Mouse (Mus musculus) cerebellum, postnatal 14 days (tissue): ENCODE measurements around the gene Abcg1.

Source experiments
- DNase-seq, 2 experiments: peaks; one replicate each; pipeline ENCODE4 v3.0.0; 2021; ENCODE audit warnings: mixed read lengths in 2 of 2

Gene Abcg1

GRCm38 (mm10) chr17:31079078-31079840 is 21.8 kb downstream of the Abcg1 start:
- DNase-seq: no peak

- no peak for DNase-seq
Measured at GRCm38 (mm10) chr17:31082296-31083078, 25.0 kb downstream of the Abcg1 start.

GRCm38 (mm10) chr17:31085519-31085918 is 28.0 kb downstream of the Abcg1 start:
- no peak for DNase-seq

- DNase-seq: peak; percentile 80 to 81
Measured at GRCm38 (mm10) chr17:31086196-31086595, 28.7 kb downstream of the Abcg1 start.

- no peak for DNase-seq
Measured at GRCm38 (mm10) chr17:31088711-31089110, 31.2 kb downstream of the Abcg1 start.

- no peak for DNase-seq
Measured at GRCm38 (mm10) chr17:31089848-31090247, 32.4 kb downstream of the Abcg1 start.

GRCm38 (mm10) chr17:31091023-31091735 is 33.7 kb downstream of the Abcg1 start:
- DNase-seq: no peak

GRCm38 (mm10) chr17:31094781-31095180 is 37.3 kb downstream of the Abcg1 start:
- DNase-seq: no peak

GRCm38 (mm10) chr17:31095570-31095969 is 38.1 kb downstream of the Abcg1 start:
- DNase-seq: no peak

- no peak for DNase-seq
Measured at GRCm38 (mm10) chr17:31096893-31097292, 39.4 kb downstream of the Abcg1 start.

- DNase-seq: no peak
Measured at GRCm38 (mm10) chr17:31098788-31099187, 41.3 kb downstream of the Abcg1 start.

GRCm38 (mm10) chr17:31103007-31103570 is 45.6 kb downstream of the Abcg1 start:
- DNase-seq: no peak

GRCm38 (mm10) chr17:31103823-31104222 is 46.3 kb downstream of the Abcg1 start:
- no peak for DNase-seq

- no peak for DNase-seq
Measured at GRCm38 (mm10) chr17:31108388-31108787, 50.9 kb downstream of the Abcg1 start.

GRCm38 (mm10) chr17:31113191-31113856 is 55.8 kb downstream of the Abcg1 start:
- no peak for DNase-seq

GRCm38 (mm10) chr17:31116063-31116462 is 58.6 kb downstream of the Abcg1 start:
- DNase-seq: no peak

- DNase-seq: no peak
Measured at GRCm38 (mm10) chr17:31117946-31118345, 60.5 kb downstream of the Abcg1 start.

GRCm38 (mm10) chr17:31119429-31119828 is 62.0 kb downstream of the Abcg1 start:
- DNase-seq: peak; percentile 91 to 95

GRCm38 (mm10) chr17:31121975-31122374 is 64.5 kb downstream of the Abcg1 start:
- peak; percentile 89 to 94 for DNase-seq

- peak; percentile 97 to 98 for DNase-seq
Measured at GRCm38 (mm10) chr17:31125548-31126266, 68.2 kb downstream of the Abcg1 start.

GRCm38 (mm10) chr17:31128708-31129318 is 71.3 kb downstream of the Abcg1 start:
- peak; percentile 53 to 69 for DNase-seq
